Mouse (Mus musculus) right cerebral cortex, postnatal 4 days (tissue): ENCODE measurements around the gene Phlpp2.

Experiments used
- DNase-seq: peaks from one replicate; pipeline ENCODE4 v3.0.0-alpha.2; 2022

The Phlpp2 gene

GRCm38 (mm10) chr8:109963421-109963820 is 95.1 kb downstream of the Phlpp2 start:
- no peak for DNase-seq

GRCm38 (mm10) chr8:109964106-109964505 is 95.8 kb downstream of the Phlpp2 start:
- no peak for DNase-seq

- DNase-seq = no peak
Observed at GRCm38 (mm10) chr8:109968837-109969236, 100.5 kb downstream of the Phlpp2 start.

GRCm38 (mm10) chr8:109970323-109970722 is 102.0 kb downstream of the Phlpp2 start:
- no peak for DNase-seq

GRCm38 (mm10) chr8:109972901-109973300 is 104.6 kb downstream of the Phlpp2 start:
- DNase-seq = no peak

- no peak for DNase-seq
Observed at GRCm38 (mm10) chr8:109979339-109979738, 111.0 kb downstream of the Phlpp2 start.

- no peak for DNase-seq
Observed at GRCm38 (mm10) chr8:109982386-109983105, 114.2 kb downstream of the Phlpp2 start.

- DNase-seq = no peak
Observed at GRCm38 (mm10) chr8:109983944-109984343, 115.6 kb downstream of the Phlpp2 start.

- DNase-seq = no peak
Observed at GRCm38 (mm10) chr8:109986384-109986783, 118.0 kb downstream of the Phlpp2 start.

GRCm38 (mm10) chr8:109987776-109988175 is 119.4 kb downstream of the Phlpp2 start:
- no peak for DNase-seq

- no peak for DNase-seq
Observed at GRCm38 (mm10) chr8:109989151-109989550, 120.8 kb downstream of the Phlpp2 start.

GRCm38 (mm10) chr8:109990224-109990623 is 121.9 kb downstream of the Phlpp2 start, which contains the start of gene Tat:
TSS of gene Tat (plus strand) at chr8:109990437.
- no peak for DNase-seq

GRCm38 (mm10) chr8:109992166-109992565 is 123.8 kb downstream of the Phlpp2 start:
- DNase-seq = no peak

GRCm38 (mm10) chr8:109992951-109993350 is 124.6 kb downstream of the Phlpp2 start:
- no peak for DNase-seq
